Mouse (Mus musculus) right cerebral cortex, postnatal 14 days (tissue): ENCODE data around the gene Parp14.

Experiments
- DNase-seq: peaks from one replicate; pipeline ENCODE4 v3.0.0; 2022

Gene Parp14

DNA sequence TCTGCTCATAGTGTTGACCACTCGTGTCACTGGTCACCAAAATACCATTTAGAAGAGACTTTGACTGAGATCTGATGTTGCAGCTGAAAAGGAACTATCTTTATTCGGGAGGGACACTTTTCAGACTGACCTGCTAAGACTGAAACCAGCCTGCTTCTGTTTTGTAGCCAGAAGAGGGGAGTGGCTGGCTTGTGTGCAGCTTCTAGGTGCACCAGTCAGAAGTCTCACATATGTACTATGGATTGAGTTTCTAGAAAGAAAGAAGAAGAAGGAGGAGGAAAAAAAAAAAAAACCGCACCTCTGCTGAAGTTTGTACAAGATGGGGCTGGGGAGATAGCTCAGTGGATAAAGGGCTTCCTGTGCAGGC lies 88.2 kb downstream of the Parp14 start:
- no peak for DNase-seq
